Mouse (Mus musculus): ENCODE measurements at regions not wholly inside any gene's neighbourhood (a gene's known extent, or its start where the extent isn't known, plus 50 kb on each side); places are given as distances from the start of the nearest gene placed in this dataset.

- no peaks in the 10 kb centered on the region for H3K36me3 ChIP-seq (replicated peaks)
- TF ChIP-seq CTCF (IDR thresholded peaks at IDR 0.05; ENCODE audit: low read depth, low read length) = no peak
- TF ChIP-seq GATA1 (IDR thresholded peaks at IDR 0.05; ENCODE audit: borderline replicate concordance, low read length) = no peak
- TF ChIP-seq TAL1 (conservative IDR thresholded peaks at IDR 0.05; ENCODE audit: low read depth, low read length) = no peak
- no peak for TF ChIP-seq POLR2AphosphoS5 (IDR thresholded peaks at IDR 0.05; ENCODE audit: insufficient replicate concordance, low read depth, low read length)
- TF ChIP-seq GATA2 (IDR thresholded peaks at IDR 0.05; ENCODE audit: borderline replicate concordance, low read depth, low read length) = no peak
- no peak overlapping the region for H3K4me3 ChIP-seq (ENCODE audit: low read depth, low read length)
- DNase-seq (ENCODE audit: low spot score) = no peak
- no peaks in the 10 kb centered on the region for H3K4me1 ChIP-seq (ENCODE audit: insufficient read depth, low read depth, low read length)
- H3K27me3 ChIP-seq (ENCODE audit: insufficient read depth, low read length) = no peaks in the 10 kb centered on the region
- no peak for ATAC-seq (ENCODE audit: extremely low read depth, insufficient number of reproducible peaks, low FRiP score, poor library complexity, severe bottlenecking)
- H3K9me3 ChIP-seq (replicated peaks) = peaks cover 42% of the 10 kb centered on the region
Measured at GRCm38 (mm10) chr8:103374151-103374550, 588.7 kb upstream of the Cdh11 start.

DNA sequence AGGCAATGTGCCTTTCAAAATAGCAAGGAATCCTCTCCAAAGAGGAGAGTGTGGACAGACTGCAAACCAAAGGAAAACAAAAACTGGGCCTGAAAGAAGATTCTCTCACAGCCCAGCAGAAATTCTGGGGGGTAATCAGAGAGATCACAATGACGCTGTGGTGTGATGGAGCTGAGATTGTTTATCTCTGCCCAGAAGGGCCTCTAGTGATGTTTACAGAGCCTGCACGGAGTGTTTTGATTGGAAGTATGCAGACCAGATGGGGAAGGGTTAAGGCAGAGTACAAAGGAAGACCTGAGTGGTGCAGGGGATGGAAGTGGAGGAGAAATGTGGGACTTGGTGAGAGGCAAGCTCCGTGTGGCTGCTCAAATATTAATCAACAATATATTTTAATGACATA, 593.1 kb upstream of the Cdh11 start:
- no peaks in the 10 kb centered on the region for H3K36me3 ChIP-seq (replicated peaks)
- H3K4me3 ChIP-seq (ENCODE audit: low read depth, low read length) = no peak overlapping the region
- ATAC-seq (ENCODE audit: extremely low read depth, insufficient number of reproducible peaks, low FRiP score, poor library complexity, severe bottlenecking) (no peak), DNase-seq (ENCODE audit: low spot score) (no peak)
- TF ChIP-seq TAL1 (conservative IDR thresholded peaks at IDR 0.05; ENCODE audit: low read depth, low read length) (no peak), GATA2 (IDR thresholded peaks at IDR 0.05; ENCODE audit: borderline replicate concordance, low read depth, low read length) (no peak), GATA1 (IDR thresholded peaks at IDR 0.05; ENCODE audit: borderline replicate concordance, low read length) (no peak), CTCF (IDR thresholded peaks at IDR 0.05; ENCODE audit: low read depth, low read length) (no peak), POLR2AphosphoS5 (IDR thresholded peaks at IDR 0.05; ENCODE audit: insufficient replicate concordance, low read depth, low read length) (no peak)
- peaks cover 32% of the 10 kb centered on the region for H3K9me3 ChIP-seq (replicated peaks)
- H3K4me1 ChIP-seq (ENCODE audit: insufficient read depth, low read depth, low read length) = no peaks in the 10 kb centered on the region
- no peaks in the 10 kb centered on the region for H3K27me3 ChIP-seq (ENCODE audit: insufficient read depth, low read length)

DNA sequence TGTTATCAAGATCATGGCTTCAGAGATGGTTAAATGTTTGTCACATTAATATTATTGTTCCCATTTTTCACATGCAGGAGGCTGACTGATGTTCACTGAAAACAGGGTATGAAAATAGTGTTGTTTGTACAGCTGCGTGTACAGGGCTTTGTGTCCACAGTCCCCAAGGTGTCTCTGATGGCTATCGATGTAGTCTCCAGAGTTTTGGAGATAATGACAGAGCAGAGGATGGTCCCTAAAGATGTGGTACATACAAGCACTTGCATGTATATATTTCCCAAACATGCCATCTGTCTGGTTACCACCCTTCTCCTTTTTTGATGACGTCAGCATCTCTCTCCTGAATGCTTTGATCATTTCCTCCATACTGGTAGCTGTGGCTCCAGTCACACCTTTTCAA, 596.1 kb upstream of the Cdh11 start:
- Histone ChIP-seq H3K4me3 (ENCODE audit: low read depth, low read length) (no peak overlapping the region), H3K36me3 (replicated peaks) (no peaks in the 10 kb centered on the region), H3K9me3 (replicated peaks) (peaks cover 21% of the 10 kb centered on the region), H3K4me1 (ENCODE audit: insufficient read depth, low read depth, low read length) (no peaks in the 10 kb centered on the region), H3K27me3 (ENCODE audit: insufficient read depth, low read length) (no peaks in the 10 kb centered on the region)
- DNase-seq (ENCODE audit: low spot score) (no peak), ATAC-seq (ENCODE audit: extremely low read depth, insufficient number of reproducible peaks, low FRiP score, poor library complexity, severe bottlenecking) (no peak)
- TF ChIP-seq GATA1 (IDR thresholded peaks at IDR 0.05; ENCODE audit: borderline replicate concordance, low read length) (no peak), TAL1 (conservative IDR thresholded peaks at IDR 0.05; ENCODE audit: low read depth, low read length) (no peak), GATA2 (IDR thresholded peaks at IDR 0.05; ENCODE audit: borderline replicate concordance, low read depth, low read length) (no peak), POLR2AphosphoS5 (IDR thresholded peaks at IDR 0.05; ENCODE audit: insufficient replicate concordance, low read depth, low read length) (no peak), CTCF (IDR thresholded peaks at IDR 0.05; ENCODE audit: low read depth, low read length) (no peak)

DNA sequence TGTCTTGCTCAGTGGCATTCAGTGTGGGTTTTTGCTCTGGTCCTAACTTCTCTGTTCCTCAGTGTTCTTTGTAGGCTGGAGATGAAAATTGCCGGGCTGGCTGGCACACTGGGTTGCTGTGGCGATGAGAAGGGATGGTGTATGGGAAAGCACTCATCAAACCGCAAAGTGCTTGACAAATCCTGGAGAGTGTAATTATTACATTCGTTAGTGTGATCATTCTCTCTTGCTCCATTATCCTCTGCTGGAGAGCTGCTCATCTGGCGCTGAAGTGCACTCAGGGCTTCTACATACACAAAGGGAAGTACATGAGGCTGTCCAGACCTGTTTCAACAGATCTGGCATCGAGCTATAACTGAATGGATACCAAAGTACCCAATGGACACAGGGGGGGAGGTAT, 605.9 kb upstream of the Cdh11 start:
- DNase-seq (ENCODE audit: low spot score) = no peak
- H3K4me3 ChIP-seq (ENCODE audit: low read depth, low read length) = no peak overlapping the region
- H3K27me3 ChIP-seq (ENCODE audit: insufficient read depth, low read length) = no peaks in the 10 kb centered on the region
- H3K4me1 ChIP-seq (ENCODE audit: insufficient read depth, low read depth, low read length) = no peaks in the 10 kb centered on the region
- H3K9me3 ChIP-seq (replicated peaks) = peaks cover 12% of the 10 kb centered on the region
- no peaks in the 10 kb centered on the region for H3K36me3 ChIP-seq (replicated peaks)
- TF ChIP-seq CTCF (IDR thresholded peaks at IDR 0.05; ENCODE audit: low read depth, low read length) (no peak), POLR2AphosphoS5 (IDR thresholded peaks at IDR 0.05; ENCODE audit: insufficient replicate concordance, low read depth, low read length) (no peak), GATA1 (IDR thresholded peaks at IDR 0.05; ENCODE audit: borderline replicate concordance, low read length) (no peak), GATA2 (IDR thresholded peaks at IDR 0.05; ENCODE audit: borderline replicate concordance, low read depth, low read length) (no peak), TAL1 (conservative IDR thresholded peaks at IDR 0.05; ENCODE audit: low read depth, low read length) (no peak)
- ATAC-seq (ENCODE audit: extremely low read depth, insufficient number of reproducible peaks, low FRiP score, poor library complexity, severe bottlenecking) = no peak

DNA sequence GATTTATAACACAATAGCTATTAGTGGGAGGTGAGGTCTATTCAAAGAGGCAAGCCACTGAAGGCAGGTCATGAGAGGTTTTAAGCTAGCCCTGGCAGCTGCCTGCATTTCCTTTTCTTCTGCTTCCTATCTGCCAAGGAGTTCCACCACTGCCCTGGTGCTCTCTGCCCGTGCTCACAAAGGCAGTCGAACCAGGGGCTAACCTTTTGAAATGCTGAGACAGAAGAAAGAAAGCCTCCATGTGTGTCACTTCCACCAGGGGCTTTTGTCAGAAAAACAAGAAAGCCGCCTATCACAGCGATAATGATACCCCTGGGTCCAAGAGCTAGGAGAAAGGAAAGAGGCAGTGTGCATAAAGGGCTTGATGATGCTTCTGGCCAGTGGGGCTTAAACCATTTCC, 609.9 kb upstream of the Cdh11 start:
- H3K4me3 ChIP-seq (ENCODE audit: low read depth, low read length) = no peak overlapping the region
- no peak for TF ChIP-seq CTCF (IDR thresholded peaks at IDR 0.05; ENCODE audit: low read depth, low read length)
- no peak for TF ChIP-seq POLR2AphosphoS5 (IDR thresholded peaks at IDR 0.05; ENCODE audit: insufficient replicate concordance, low read depth, low read length)
- TF ChIP-seq GATA1 (IDR thresholded peaks at IDR 0.05; ENCODE audit: borderline replicate concordance, low read length) = no peak
- no peak for TF ChIP-seq TAL1 (conservative IDR thresholded peaks at IDR 0.05; ENCODE audit: low read depth, low read length)
- no peak for TF ChIP-seq GATA2 (IDR thresholded peaks at IDR 0.05; ENCODE audit: borderline replicate concordance, low read depth, low read length)
- no peaks in the 10 kb centered on the region for H3K27me3 ChIP-seq (ENCODE audit: insufficient read depth, low read length)

GRCm38 (mm10) chr8:103398179-103398578, 612.7 kb upstream of the Cdh11 start:
- Histone ChIP-seq H3K36me3 (replicated peaks) (no peaks in the 10 kb centered on the region), H3K27me3 (ENCODE audit: insufficient read depth, low read length) (no peaks in the 10 kb centered on the region), H3K4me1 (ENCODE audit: insufficient read depth, low read depth, low read length) (no peaks in the 10 kb centered on the region), H3K4me3 (ENCODE audit: low read depth, low read length) (no peak overlapping the region), H3K9me3 (replicated peaks) (peaks cover 10% of the 10 kb centered on the region)
- TF ChIP-seq CTCF (IDR thresholded peaks at IDR 0.05; ENCODE audit: low read depth, low read length) (no peak), GATA1 (IDR thresholded peaks at IDR 0.05; ENCODE audit: borderline replicate concordance, low read length) (no peak), TAL1 (conservative IDR thresholded peaks at IDR 0.05; ENCODE audit: low read depth, low read length) (no peak), GATA2 (IDR thresholded peaks at IDR 0.05; ENCODE audit: borderline replicate concordance, low read depth, low read length) (no peak)
- DNase-seq (ENCODE audit: low spot score) (no peak), ATAC-seq (ENCODE audit: extremely low read depth, insufficient number of reproducible peaks, low FRiP score, poor library complexity, severe bottlenecking) (no peak)

More for the DNA sequence above, 609.9 kb upstream of the Cdh11 start:
- Histone ChIP-seq H3K9me3 (replicated peaks) (peaks cover 17% of the 10 kb centered on the region), H3K4me1 (ENCODE audit: insufficient read depth, low read depth, low read length) (no peaks in the 10 kb centered on the region), H3K36me3 (replicated peaks) (no peaks in the 10 kb centered on the region)
- ATAC-seq (ENCODE audit: extremely low read depth, insufficient number of reproducible peaks, low FRiP score, poor library complexity, severe bottlenecking) (no peak), DNase-seq (ENCODE audit: low spot score) (no peak)

Data from G1E (cell line).